Mouse (Mus musculus): ENCODE measurements around the gene Mms19.

Mms19 gene

DNA sequence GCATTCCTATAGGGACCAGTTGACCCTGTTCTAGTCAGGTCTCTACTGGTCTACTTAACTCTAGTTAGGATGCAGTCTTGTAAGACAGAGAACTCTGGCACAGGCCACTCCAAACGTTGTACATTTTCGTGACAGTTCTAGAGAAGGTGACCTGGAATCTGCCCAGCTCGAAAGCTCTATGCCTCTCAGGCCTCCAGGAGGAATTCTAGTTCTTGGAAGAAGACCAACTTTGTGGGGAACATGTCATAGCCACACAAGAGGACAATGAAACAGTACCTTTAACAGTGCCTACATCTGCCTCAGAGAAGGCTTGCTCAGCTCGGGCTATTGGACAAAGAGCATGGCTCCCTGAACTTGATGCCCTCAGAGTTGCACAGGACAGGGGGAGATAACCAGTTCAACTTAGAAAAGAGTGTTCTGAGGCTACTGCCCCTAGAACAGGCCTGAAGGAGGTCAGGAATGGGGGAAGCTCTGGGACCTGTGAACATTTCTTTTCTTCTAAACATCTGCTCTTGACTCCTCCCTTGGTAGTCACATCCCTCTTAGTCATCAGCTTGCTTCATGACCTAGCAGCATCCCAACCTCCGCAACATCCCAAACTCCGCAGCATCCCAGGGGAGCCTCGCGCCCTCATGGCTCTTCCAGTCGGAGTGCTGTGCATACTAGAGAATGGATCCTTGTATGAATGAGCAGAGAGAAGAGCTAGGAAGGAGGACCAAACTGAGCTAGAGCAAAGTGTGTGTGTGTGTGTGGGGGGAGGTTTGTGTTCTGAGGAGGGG is 18.0 kb upstream of the Mms19 start:
- no peak for DNase-seq (ENCODE audit: low spot score in 2 of 2)

DNA sequence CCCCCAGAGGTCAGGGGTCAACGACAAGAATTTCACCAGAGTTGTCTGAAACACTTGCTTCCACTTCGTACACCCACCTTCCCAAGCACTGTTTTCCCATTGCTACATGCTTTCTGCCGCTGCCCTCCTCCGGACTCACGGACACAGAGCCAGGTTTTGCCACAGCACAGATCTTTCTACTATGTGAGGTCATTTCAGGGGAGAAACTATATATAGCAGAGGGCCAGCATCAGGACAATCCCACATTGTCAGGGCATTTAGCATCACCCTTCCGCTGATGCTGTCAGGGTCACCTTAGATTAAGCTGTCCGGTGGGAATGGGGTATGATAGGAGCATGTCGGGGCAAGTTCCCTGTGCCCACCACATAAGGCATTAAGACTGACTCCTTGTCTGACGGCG is 16.1 kb upstream of the Mms19 start:
- DNase-seq (ENCODE audit: low spot score in 2 of 2) = no peak

DNA sequence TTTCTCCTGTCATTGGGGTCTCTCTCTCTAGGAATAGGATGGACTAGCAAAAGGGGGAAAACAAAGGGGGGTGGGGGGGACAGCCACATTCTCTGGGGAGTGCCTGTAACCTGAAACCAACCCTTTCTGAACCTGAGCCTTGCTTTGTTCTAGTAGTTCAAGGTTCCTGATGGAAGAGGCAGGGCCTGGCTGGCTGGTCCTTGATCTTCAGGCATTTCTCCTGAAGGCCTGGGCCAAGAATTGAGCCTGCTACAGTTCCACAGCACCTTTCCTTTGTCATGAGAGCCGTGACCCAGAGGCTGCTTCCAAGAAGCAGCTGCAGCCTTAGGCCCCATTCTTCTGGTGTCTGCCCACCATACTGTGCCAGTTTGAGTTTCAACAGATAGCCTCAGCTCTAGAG is 14.5 kb upstream of the Mms19 start:
- DNase-seq (ENCODE audit: low spot score in 2 of 2) = no peak

DNA sequence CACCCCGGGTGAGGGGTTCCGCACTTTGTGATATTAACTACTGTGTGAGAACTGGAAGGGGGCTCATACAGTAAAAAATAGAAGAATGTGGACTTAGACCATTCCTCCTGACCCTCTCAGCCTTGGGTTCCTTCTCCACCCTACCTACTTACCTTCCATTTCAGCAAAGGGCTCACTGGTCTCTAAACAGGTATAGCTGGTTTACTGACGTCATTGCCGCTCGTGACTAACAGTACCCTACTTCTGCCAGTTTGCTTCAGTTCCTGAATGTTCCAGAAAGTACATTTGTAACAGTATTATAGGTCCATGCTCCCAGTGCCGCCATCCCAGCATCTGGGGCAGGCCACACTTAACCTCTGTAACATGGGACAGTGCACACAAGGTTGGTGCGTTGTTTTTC is 13.1 kb upstream of the Mms19 start:
- no peak for DNase-seq (ENCODE audit: low spot score in 2 of 2)

DNA sequence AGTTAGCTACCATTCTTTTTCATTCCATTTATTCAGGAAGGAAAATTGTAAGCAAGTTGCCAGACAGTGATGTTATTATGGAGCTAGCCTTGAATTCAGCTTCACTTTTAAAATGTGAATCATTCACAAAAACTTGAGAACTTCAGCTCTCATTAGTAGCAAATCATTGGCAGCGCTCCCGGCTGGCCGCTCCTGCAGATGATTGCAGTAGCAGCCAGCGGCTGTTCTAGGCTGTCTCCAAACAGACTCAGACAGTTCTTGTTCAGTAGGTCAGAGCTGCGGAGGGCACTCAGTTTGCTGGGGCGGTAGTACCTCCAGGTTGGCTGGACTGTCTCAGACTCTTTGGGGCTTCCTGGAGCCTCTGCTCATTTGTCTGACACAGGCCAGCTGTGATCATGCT is 12.5 kb upstream of the Mms19 start:
- peak; percentile 87 to 89 for DNase-seq (ENCODE audit: low spot score in 2 of 2)

DNA sequence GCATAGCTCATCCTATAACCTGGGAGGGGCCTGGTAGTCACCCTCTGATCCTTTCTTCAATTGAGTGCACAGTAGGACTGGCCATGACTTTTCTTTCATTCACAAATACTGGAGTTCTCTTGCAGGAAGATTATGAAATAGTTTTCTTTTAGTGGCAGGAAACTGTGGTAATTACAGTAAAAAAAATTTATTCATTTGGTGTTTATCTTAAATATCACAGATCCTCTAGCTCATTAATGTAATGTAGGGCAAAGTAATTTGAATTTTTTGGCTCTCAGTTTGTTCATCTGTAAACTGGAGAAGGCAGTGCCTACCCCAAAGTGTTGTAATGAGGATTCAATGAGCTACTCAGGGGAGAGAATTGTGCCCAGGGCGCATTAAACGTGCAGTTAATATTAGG is 12.0 kb upstream of the Mms19 start:
- no peak for DNase-seq (ENCODE audit: low spot score in 2 of 2)

DNA sequence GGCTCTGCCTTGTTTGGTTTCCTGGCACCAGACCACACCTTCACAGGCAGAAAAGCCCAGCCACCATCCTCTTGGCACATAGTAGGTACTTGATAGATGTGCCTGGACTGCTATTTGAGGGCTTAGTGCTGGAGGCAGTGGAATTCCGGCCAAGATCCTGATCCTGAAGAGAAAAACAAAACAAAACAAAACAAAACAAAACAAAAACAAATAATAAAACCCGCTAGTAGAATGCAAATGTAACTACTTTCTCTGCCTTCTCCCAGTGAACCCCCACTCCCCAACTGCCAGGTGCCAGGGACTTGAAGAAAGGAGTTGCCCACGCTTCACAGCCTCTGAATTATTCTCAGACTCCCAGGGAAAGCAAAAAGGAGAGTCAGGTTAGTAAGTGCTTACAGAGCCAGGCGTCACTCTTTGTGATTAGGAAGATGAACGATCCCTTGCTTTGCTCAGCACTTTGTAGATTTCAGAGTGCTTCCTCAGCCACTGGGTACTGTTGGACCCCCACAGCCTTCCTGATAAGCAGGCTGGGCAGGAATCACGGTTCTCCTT is 11.0 kb upstream of the Mms19 start:
- DNase-seq (ENCODE audit: low spot score in 2 of 2) = no peak

DNA sequence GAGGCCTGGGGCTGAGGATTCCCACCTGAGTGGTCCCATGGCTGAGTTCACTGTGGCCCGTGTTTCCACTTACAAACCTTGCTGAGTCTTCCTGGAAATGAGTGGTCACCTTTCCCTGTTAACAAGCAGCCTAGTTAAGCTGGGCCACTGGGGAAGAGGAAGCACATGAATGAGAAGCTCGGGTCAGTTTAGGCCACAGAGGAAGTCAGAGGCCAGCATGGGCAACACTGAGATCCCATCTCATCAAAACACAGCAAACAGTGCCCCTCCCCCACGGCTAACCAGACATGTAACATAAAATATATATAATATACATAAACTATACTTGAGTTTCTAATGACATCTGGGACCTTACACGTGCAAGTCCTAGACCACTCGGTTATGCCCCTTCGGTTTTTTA is 8.9 kb upstream of the Mms19 start:
- peak in 1 of 2 experiments; percentile 44 for DNase-seq (ENCODE audit: low spot score in 2 of 2)

DNA sequence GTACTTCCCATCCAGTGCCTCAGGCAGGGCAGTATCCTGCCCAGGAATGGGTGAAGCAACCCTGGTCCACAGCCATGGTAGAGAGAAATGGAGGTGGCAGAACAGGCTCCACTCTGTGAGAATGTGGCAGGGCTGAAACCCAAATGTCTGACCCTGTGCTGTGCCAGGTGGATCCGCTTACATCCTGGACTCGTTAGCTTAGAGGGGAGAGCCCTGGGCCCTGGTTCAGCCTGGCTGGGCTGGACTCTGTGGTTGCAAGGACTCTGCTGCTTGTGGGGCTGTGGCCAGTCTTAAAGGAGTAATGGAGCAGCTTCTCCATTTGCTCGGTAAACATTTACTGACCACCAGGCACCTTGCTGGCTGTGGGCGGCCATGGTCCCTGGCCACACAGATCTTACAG is 6.2 kb upstream of the Mms19 start:
- DNase-seq (ENCODE audit: low spot score in 2 of 2) = no peak

DNA sequence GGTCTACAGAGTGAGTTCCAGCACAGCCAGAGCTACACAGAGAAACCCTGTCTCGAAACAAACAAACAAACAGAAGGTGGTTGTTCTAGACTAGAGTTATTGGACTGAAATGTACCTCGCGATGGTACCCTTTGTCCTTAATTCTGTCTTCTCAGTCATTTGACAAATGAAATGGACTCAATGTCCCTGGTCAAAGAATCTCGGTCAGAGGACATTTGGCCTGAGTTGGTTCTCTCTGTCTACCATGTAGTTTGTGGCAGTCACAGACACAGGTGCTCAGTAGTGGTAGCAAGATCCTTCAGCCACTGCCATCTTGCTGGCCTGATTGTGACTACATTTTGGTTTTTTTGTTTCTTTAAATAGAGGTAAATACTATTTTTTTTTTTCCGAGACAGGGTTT is 5.0 kb upstream of the Mms19 start:
- DNase-seq (ENCODE audit: low spot score in 2 of 2) = no peak

DNA sequence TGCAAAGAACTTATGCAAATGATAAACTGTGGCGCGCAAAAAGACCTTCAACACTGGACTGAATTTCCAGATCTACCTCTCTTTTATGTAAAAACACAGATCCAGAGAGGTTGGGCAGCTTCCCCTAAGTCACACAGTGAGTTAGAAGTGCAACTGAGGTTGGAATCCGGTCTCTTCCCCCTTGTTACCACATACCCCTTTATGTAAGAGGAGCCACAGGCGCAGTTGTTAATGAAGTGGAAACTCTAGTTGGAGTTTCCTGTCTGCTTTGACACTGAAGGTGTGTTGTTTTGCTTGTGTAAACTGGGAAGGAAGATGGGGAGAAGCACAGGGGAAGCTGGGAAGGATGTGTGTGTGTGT is 1.8 kb upstream of the Mms19 start:
- DNase-seq (ENCODE audit: low spot score in 2 of 2) = no peak

DNA sequence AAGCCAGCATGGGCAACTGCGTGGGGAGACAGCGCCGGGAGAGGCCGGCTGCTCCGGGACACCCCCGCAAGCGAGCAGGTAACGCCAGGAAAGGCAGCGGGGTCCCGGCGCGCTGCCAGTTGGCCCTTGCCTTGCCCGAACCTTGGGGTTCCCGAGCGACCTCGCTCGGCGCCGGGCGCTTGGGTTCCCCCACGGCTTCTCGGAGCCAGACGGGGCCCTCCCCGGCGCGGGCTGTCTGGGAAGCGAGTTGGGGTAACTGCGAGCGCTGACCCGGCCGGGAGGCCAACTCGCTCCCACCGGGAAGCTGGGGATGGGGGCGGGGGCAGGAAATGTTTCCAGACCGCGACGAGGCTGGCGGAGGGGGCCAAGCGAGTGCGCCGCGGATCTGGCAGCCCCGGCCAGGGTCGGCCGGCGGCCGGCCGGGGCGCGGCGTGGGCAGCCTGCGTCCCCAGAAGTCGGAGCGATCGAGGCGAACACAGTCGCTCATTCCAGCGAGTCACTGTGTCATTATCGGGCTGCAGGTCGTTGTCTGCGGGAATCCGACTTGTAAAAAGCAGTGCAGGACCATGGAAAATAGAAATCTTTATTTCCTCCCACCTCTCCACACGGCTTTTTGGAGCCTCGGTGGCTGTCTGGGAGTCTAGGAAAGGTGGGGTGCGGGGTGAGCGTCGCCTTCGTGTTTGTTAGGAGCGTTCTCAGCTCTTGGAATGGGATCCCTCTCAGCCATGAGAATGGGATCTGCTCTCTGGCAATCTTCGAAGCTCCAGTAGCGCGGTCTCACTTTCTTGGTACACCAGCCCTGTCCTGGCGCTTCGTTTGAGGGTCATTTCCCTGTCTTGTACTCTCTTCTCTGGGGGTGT is 1.2 kb upstream of the Mms19 start:
- peak; percentile 66 to 67 for DNase-seq (ENCODE audit: low spot score in 2 of 2)

DNA sequence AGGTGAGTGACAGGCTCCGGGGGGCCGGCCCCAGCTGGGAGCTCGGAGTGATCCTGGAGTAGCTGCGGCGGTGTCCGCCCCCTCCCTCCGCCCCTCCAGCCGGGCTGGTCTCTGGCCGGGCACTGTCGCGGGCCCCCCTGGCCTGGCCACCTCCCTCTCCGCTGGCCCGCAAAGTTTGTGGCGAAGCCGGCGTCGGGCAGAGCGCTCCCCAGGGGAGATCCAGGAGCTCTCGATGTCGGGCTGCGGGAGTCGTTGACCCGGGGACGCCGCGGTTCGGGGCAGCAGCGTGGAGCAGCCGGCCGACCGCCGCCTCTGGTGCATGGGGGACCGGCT is 604 bp upstream of the Mms19 start, which contains the start of gene Ubtd1:
Gene Ubtd1 (plus strand): TSS at position 169 of the 333 bp plus-strand sequence.
- no peak for DNase-seq (ENCODE audit: low spot score in 2 of 2)

DNA sequence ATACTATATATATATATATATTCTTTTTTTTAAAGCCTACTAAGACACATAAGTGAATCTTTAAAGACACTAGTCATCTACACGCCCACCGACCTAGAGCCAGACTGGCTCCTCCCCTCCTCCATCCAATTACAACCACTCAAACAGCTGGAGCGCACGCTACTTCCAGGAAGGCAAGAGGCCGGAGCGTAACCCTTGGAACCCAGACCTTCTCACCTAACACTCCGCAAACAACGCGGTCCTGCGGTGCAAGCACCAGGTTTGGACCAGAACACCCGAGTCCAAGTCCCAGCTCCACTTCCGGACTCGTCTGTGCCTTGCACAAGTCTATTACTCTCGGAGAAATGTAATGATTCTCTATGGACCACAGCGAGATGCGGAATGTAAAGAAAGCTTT is 537 bp downstream of the Mms19 start:
- peak; percentile 51 to 65 for DNase-seq (ENCODE audit: low spot score in 2 of 2)

DNA sequence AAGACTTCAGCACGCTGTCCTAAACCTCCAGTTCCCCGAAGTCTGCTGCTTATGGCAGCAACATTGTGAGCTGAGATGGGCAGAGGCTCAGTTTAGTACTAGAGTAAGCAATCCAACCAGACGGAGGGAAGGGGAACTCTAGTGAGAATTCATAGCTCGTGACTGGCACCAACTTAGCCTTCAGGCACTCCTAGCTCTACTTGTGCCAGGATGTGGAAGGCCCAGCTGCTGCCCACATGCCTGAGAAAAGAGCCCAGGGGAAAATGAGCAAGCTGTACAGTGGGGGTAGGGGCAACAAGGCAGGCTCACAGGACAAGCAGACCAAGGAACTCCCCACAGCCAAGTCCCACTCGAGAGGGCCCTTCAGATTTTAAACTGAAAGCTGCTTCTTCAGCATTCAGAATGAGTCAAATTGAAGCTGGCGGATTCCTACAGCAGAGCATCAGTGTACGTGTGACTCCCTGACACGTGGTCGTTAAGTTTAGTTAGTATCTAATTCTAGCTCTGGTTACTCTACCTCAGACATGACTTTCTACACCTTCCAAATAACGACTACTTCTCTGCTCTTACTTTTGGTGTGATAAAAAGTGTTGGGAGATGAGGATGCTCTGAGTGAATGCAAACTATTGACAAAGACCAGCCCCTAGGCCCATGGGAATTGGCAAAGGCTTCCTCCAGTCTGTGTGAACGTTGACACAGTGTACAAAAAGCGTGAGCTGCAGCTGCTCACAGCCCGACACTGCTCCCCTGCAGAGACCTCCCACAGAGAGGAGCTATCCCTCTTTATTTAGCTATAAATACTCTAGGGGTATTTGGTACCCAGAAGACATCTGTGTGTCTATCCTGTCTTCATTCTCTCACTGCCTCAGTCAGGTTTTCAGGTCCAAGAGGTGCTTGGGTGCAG is 6.8 kb downstream of the Mms19 start:
- peak; percentile 57 to 77 for DNase-seq (ENCODE audit: low spot score in 2 of 2)

DNA sequence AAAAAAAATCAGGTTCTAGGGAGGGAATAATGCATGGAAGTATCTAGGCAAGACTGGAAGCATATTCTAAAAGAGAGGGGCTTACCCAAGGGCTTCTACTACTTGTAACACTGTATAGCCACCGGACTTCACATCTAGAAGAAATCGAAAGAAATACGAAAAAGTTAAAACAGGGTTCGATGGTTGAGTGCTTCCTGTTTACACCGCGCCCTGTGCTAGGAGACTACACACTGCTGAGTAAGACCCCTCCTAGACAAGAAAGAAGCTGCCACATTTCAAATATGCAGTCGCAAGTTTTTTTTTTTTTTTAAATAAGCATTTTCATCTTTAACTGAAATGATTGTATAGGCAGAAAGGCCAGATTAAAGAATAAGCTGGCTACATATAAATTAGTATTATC is 11.3 kb downstream of the Mms19 start:
- DNase-seq (ENCODE audit: low spot score in 2 of 2) = no peak

DNA sequence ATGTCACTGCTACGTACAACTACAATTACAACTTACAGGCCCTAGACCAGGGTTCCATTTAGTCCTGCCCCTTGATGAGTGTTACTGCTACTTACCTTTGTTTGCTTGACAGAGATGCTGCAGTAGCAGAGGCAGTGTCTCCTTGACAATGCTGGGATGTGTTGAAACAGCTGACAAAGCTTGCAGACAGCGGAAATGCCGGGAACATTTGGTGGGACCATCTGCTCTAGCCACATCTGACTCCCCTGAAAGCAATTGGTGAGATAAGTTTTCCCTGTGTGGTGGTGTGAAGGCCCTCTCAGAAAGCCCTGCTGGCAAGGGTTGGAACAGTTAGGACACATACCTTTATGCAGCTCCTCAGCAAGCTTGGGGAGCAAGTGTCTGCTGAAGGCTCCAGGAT is 27.4 kb downstream of the Mms19 start:
- DNase-seq (ENCODE audit: low spot score in 2 of 2) = no peak

DNA sequence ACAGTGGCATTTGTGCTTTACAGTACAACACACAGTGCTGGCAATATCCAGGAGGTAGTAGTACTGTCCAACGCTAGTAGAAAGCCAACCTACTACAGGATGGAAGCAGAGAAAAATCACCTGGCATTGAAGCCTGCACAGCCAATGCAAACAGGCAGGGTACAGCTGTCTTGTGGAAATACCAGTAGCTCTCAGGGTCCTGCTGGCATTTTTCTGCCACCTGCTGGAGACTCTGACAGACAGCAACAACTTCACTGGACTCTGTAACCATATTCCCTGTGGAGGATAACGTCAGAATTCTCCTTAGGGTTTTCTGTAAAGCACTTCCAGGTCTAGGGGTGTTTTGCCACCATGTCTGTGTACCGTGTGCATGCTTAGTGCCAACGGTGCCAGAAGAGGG is 28.7 kb downstream of the Mms19 start:
- DNase-seq (ENCODE audit: low spot score in 2 of 2) = peak in 1 of 2 experiments; percentile 48

DNA sequence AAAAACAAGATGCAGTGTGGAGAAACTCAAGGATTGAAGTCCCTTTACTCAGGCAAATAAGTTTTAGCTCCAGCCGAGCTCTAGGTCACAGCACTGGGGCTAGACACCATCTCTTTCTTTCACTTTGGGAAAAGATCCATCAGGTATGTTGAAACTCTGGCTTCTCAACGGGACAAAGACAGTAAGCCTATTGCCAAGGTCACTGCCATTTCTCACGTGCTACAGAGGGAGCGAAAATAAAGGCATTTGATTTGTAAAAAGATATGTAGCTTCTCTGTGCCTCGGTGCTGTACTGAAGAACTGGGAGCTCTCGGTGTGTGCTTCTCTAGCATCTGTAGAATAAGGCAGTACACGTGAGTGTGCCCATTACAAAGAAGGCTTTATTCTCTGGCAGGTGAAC is 37.1 kb downstream of the Mms19 start:
- no peak for DNase-seq (ENCODE audit: low spot score in 2 of 2)

DNA sequence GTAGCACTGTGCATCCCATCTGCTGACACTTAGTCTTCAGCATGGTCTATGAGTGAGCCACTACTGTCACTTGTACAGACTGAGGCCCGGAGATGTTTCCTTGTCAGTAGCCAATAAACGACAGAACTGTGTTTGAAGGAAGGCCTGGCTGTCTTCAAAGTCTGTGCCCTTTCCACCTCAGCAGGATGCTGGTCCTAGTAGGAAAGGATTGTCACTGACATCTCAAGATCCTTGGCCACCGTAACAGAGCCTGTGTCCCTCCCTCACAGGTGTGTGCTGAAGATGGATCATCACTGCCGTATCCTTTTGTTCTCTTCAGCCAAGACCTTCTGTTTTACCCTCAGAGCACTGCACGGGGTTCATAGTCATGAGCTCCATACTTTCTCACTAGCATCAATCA is 42.4 kb downstream of the Mms19 start:
- DNase-seq (ENCODE audit: low spot score in 2 of 2) = no peak

DNA sequence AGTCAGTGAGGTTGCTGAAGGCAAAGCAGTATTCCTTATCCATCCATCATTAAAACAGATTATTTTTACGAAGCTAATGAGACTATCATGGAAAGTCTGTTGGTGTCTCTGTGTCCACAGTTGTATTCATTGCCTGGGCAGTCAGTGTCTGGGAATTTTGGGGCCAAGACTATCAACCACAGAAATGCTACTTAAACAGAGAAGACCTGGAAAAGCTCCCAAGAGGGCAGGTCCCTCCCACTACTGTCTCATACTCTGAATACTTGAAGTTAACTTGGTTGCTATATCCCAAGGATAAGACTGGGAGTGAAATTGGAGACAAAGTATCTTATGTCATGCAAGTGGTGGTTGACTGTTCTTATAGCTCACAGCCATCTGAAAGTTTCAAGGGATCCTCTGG is 45.0 kb downstream of the Mms19 start:
- no peak for DNase-seq (ENCODE audit: low spot score in 2 of 2)

DNA sequence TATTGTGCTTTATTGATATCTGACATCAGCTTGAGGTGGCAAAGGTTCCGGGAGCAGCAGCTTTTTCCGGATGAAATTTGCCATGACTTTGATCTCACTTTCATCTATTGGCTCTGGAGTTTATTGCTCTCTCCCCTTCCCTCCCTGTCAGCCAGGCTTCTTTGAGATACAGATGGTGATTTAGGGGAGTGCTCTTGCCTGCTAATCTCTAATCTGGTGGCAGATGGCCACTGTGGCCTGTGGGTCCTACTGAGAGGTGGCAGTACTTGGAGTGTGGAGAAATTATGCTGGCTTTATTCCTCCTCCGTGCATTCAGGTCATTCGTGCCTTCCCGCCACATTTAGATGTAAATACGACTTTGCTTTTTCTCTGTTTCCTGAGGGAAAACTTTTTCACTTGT is 46.8 kb downstream of the Mms19 start:
- DNase-seq (ENCODE audit: low spot score in 2 of 2) = no peak
